In the genomic region with DNA sequence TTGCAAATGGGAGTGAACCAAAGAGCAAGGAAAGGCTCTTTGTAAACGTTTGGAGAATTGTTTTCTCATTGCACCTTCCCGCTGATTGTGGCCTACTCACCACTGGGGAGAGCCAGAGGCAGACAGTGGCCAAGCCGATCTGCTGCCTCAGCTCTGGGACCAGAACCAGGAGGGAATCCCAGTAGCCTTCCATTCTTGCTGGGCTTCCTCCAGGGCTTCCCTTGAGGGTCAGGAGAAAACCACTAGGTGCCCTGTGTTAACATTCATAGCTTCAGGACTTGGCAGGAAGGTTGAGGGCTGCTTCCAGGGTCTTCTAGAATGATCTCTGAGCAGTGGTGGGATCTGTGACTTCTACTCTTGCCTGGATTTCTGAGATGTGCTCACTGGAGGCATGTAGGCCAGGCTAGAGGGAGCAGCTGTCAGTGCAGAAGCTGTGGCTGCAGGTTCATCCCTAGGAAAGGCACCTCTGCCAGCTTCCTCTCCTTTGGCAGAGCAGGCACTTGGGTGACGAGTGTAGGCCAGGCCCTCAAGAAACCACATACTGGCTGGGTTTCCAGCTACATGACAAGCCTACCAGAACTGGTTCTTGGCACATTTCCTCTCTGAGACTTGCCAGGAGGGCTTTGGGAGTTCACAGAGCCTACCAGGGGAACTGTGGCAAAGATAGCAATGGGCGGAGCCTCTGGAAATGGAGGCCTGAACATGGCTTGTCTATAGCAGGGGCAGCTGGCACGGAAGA, we compare ENCODE assay signal across 11 mouse cellular contexts.
DNase-seq lines count a peak whose midpoint lies in the region; ATAC-seq lines count a peak whose summit lies in the region.
"Had no signal": no experiment of that assay in that cellular context is flagged by ENCODE, and none has a peak within 500 bp of the region (broad histone marks: within the 10 kb centered on the region; RNA-seq: fewer than 3 reads in every experiment).

No protein-coding gene starts in this region.

- H3K27ac ChIP-seq in limb, embryonic 15.5 days, result no peak overlapping the region
- H3K27ac ChIP-seq: limb, embryonic 12.5 days; midbrain, embryonic 12.5 days had no signal

- H3K9ac ChIP-seq in limb, embryonic 15.5 days, result no peak overlapping the region

- no peaks in the 10 kb centered on the region for H3K9me3 ChIP-seq in limb, embryonic 15.5 days
- H3K9me3 ChIP-seq: limb, embryonic 12.5 days; midbrain, embryonic 12.5 days had no signal

- peaks cover 43% of the 10 kb centered on the region for H3K27me3 ChIP-seq in limb, embryonic 15.5 days

- no peaks in the 10 kb centered on the region for H3K36me3 ChIP-seq in limb, embryonic 15.5 days
- H3K36me3 ChIP-seq: limb, embryonic 12.5 days; midbrain, embryonic 12.5 days had no signal

- DNase-seq in adrenal gland, postnatal 14 days, result peak; percentile 54
- no peak for DNase-seq in adrenal gland, postnatal 4 days (ENCODE audit: low spot score in 2 of 2)
- peak; percentile 40 for DNase-seq in urinary bladder, postnatal 14 days (ENCODE audit: low spot score)
- DNase-seq in urinary bladder, adult 2 months (ENCODE audit: low spot score), result no peak
- no peak for DNase-seq in spleen, adult 12 weeks (ENCODE audit: low spot score)
- no peak for DNase-seq in thymus, postnatal 25 days
- DNase-seq: cerebellum, adult 18-20 months had no signal

- no peak for ATAC-seq in limb, embryonic 15.5 days (ENCODE audit: insufficient number of reproducible peaks, low FRiP score, low TSS enrichment, low read depth)
- no peak for ATAC-seq in megakaryocyte, adult 5-6 weeks (ENCODE audit: poor library complexity, severe bottlenecking)

- WGBS in limb, embryonic 15.5 days, result 61% methylated on average over 6 of the region's 6 CpGs

- no peak overlapping the region for H3K4me3 ChIP-seq in limb, embryonic 15.5 days

- peaks cover 20% of the 10 kb centered on the region for H3K4me1 ChIP-seq in limb, embryonic 15.5 days

- H3K4me2 ChIP-seq in limb, embryonic 15.5 days, result peak overlapping the region; percentile 87; the same call in 1 of the 2 replicates

Comparison
In these comparisons a context has a peak if more than half of its experiments do, and no peak if none do; other contexts are left out.
1. DNase-seq: peak in adrenal gland, postnatal 14 days (single experiment) and urinary bladder, postnatal 14 days (single experiment); none in adrenal gland, postnatal 4 days (0 of 2), urinary bladder, adult 2 months (single experiment), spleen, adult 12 weeks (single experiment) and thymus, postnatal 25 days (single experiment).